Mouse (Mus musculus) stomach, embryonic 14.5 days (tissue): ENCODE measurements around the gene Cpeb4. TPM values are rescaled to one million over a fixed set of nuclear protein-coding genes. Genes with fewer than 3 reads are reported as not detected.

Experiments
- ATAC-seq: fragments of 200-750 bp; cut with Nextera tagmentation; 2 replicates; pipeline ENCODE4 v1.8.0; 2017; ENCODE audit warnings: low read depth, moderate TSS enrichment; ENCODE audit not compliant: insufficient number of reproducible peaks, insufficient read depth, low FRiP score
- H3K27ac ChIP-seq: fragments of 300-500 bp; sonication (generic); 2 replicates; pipeline ENCODE4 v1.5.1; 2014; ENCODE audit warnings: mild to moderate bottlenecking, low read length, moderate library complexity, mixed read lengths
- H3K27me3 ChIP-seq: fragments of 300-500 bp; sonication (generic); 2 replicates; pipeline ENCODE4 v1.6.1; 2014; ENCODE audit warnings: low read length, control low read depth, mixed read lengths; ENCODE audit not compliant: control insufficient read depth, insufficient read depth
- H3K36me3 ChIP-seq: fragments of 300-500 bp; sonication (generic); 2 replicates; pipeline ENCODE4 v1.6.1; 2014; ENCODE audit warnings: mild to moderate bottlenecking, control low read depth, low read length, moderate library complexity, mixed read lengths; ENCODE audit not compliant: control insufficient read depth, insufficient read depth
- H3K4me1 ChIP-seq: fragments of 300-500 bp; sonication (generic); 2 replicates; pipeline ENCODE4 v1.6.1; 2014; ENCODE audit warnings: low read length, control low read depth, mixed read lengths; ENCODE audit not compliant: control insufficient read depth, insufficient read depth
- H3K4me2 ChIP-seq: fragments of 300-500 bp; sonication (generic); replicated peaks from 2 replicates; pipeline ENCODE4 v1.6.1; 2014; ENCODE audit warnings: low read depth, low read length, control low read depth
- H3K4me3 ChIP-seq: fragments of 300-500 bp; sonication (generic); 2 replicates; pipeline ENCODE4 v1.5.1; 2014; ENCODE audit warnings: low read depth, low read length, control low read depth
- H3K9ac ChIP-seq: fragments of 300-500 bp; sonication (generic); replicated peaks from 2 replicates; pipeline ENCODE4 v1.6.1; 2014; ENCODE audit warnings: low read depth, mild to moderate bottlenecking, control low read depth, low read length, moderate library complexity, mixed read lengths
- H3K9me3 ChIP-seq: fragments of 300-500 bp; sonication (generic); 2 replicates; pipeline ENCODE4 v1.6.1; 2016; ENCODE audit warnings: low read depth, low read length, control low read depth; ENCODE audit not compliant: control insufficient read depth
- WGBS: fragments of 180-500 bp; shearing (Covaris S2); extraction: QIAGEN DNeasy Blood & Tissue Kit; methylation state at CpG from one replicate; pipeline ENCODE4 v1.1.7; 2014; 5-methylcytosine and 5-hydroxymethylcytosine counted together
- polyA plus RNA-seq: library from polyadenylated mRNA; unstranded; fragments of >200 nt; fragmentation: Nextera tagmentation; extraction: Ambion mirVana; gene quantifications from 2 replicates; pipeline ENCODE4 v1.2.1, GENCODE M21; 2014

Gene Cpeb4
- polyA plus RNA-seq, 1 experiment from 2014 or later = 4.9 TPM

GRCm38 (mm10) chr11:31831983-31832382, 40.0 kb upstream of the Cpeb4 start:
- H3K4me3 ChIP-seq = no peak overlapping the region
- no peaks in the 10 kb centered on the region for H3K27me3 ChIP-seq
- H3K4me2 ChIP-seq = no peak overlapping the region
- ATAC-seq = no peak
- no peaks in the 10 kb centered on the region for H3K9me3 ChIP-seq
- H3K9ac ChIP-seq = no peak overlapping the region
- H3K36me3 ChIP-seq = no peaks in the 10 kb centered on the region
- H3K4me1 ChIP-seq = no peaks in the 10 kb centered on the region
- 85% methylated on average over 5 of the region's 5 CpGs for WGBS
- H3K27ac ChIP-seq = no peak overlapping the region

GRCm38 (mm10) chr11:31832439-31832980, 39.5 kb upstream of the Cpeb4 start:
- no peak overlapping the region for H3K4me3 ChIP-seq
- no peaks in the 10 kb centered on the region for H3K27me3 ChIP-seq
- no peak overlapping the region for H3K9ac ChIP-seq
- no peak; the same call in 1 of the 2 replicates for ATAC-seq
- H3K27ac ChIP-seq = no peak overlapping the region
- H3K9me3 ChIP-seq = no peaks in the 10 kb centered on the region
- no peaks in the 10 kb centered on the region for H3K36me3 ChIP-seq
- 69% methylated on average over 7 of the region's 7 CpGs for WGBS
- no peaks in the 10 kb centered on the region for H3K4me1 ChIP-seq
- H3K4me2 ChIP-seq = no peak overlapping the region

DNA sequence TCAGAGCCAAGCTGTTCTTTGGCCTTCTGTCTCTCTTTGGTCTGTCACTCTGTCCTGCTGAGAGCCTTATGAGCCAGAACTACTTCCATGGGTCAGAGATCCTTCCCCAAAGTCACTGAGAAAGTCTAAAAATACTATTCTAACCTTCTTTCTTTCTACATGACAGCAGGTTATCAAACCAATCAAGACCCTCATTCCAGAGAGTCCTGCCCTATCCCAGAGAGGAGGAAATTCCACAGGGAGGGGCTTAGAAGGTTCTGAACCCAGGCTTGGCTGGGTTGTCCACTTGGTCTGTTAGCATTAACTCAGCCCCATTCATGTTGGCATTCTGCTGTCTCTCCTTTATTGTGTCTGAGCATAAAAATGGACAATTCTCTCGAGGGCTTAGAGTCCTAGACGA, 38.5 kb upstream of the Cpeb4 start:
- Histone ChIP-seq H3K27me3 (no peaks in the 10 kb centered on the region), H3K9me3 (no peaks in the 10 kb centered on the region), H3K36me3 (no peaks in the 10 kb centered on the region), H3K27ac (no peak overlapping the region), H3K4me1 (no peaks in the 10 kb centered on the region), H3K4me2 (no peak overlapping the region), H3K9ac (no peak overlapping the region), H3K4me3 (no peak overlapping the region)
- WGBS = 56% methylated on average over 2 of the region's 2 CpGs
- no peak for ATAC-seq

GRCm38 (mm10) chr11:31835352-31835751, 36.7 kb upstream of the Cpeb4 start:
- ATAC-seq = no peak; the same call in 1 of the 2 replicates
- Histone ChIP-seq H3K4me2 (no peak overlapping the region), H3K4me1 (no peaks in the 10 kb centered on the region), H3K9ac (no peak overlapping the region), H3K9me3 (no peaks in the 10 kb centered on the region), H3K27me3 (no peaks in the 10 kb centered on the region), H3K36me3 (no peaks in the 10 kb centered on the region), H3K27ac (no peak overlapping the region), H3K4me3 (no peak overlapping the region)
- 60% methylated on average over 3 of the region's 3 CpGs for WGBS

GRCm38 (mm10) chr11:31837243-31837642, 34.8 kb upstream of the Cpeb4 start:
- Histone ChIP-seq H3K9ac (no peak overlapping the region), H3K4me2 (no peak overlapping the region), H3K27ac (no peak overlapping the region), H3K27me3 (no peaks in the 10 kb centered on the region), H3K36me3 (no peaks in the 10 kb centered on the region), H3K4me1 (no peaks in the 10 kb centered on the region), H3K9me3 (no peaks in the 10 kb centered on the region), H3K4me3 (no peak overlapping the region)
- ATAC-seq = no peak
- WGBS = 90% methylated on average over 3 of the region's 3 CpGs

- no peaks in the 10 kb centered on the region for H3K27me3 ChIP-seq
- H3K4me3 ChIP-seq = no peak overlapping the region
- H3K36me3 ChIP-seq = no peaks in the 10 kb centered on the region
- 91% methylated on average over 4 of the region's 4 CpGs for WGBS
- no peak for ATAC-seq
- no peak overlapping the region for H3K27ac ChIP-seq
- no peak overlapping the region for H3K9ac ChIP-seq
- no peak overlapping the region for H3K4me2 ChIP-seq
- no peaks in the 10 kb centered on the region for H3K4me1 ChIP-seq
- no peaks in the 10 kb centered on the region for H3K9me3 ChIP-seq
Measured at GRCm38 (mm10) chr11:31837753-31838152, 34.3 kb upstream of the Cpeb4 start.

DNA sequence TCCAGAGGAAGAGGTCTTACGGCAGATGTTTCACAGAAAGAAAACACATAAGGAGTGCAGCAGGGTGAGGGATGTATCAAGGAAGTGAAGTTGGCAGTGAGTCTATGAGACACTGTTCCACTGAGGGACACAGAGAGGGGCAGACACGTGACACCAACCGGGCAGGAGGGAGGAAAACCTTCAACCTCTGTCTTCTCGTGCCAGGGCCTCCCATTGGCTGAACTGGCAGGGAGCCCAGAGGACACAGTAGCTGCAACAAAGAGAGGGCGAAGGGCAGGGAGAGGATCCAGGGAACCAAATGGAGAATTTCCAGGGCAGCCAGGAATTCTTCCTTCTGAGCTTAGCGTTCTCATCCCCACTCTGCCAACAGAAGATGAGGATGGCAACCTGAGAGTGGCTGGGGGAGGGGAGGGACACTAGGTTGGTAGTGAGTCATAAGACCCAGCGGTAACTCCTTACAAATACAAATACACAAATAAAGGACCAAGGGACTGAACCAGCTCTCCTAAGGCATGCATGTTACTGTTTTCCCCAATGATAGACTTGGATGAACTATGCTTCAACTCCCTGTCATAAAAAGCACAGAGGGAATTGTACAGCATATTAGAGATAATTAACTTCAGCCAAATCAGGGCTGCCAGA, 33.4 kb upstream of the Cpeb4 start:
- ATAC-seq = peak; percentile 47; the same call in 1 of the 2 replicates
- Histone ChIP-seq H3K27ac (no peak overlapping the region), H3K9ac (no peak overlapping the region), H3K36me3 (no peaks in the 10 kb centered on the region), H3K4me2 (no peak overlapping the region), H3K9me3 (no peaks in the 10 kb centered on the region), H3K4me1 (no peaks in the 10 kb centered on the region), H3K4me3 (no peak overlapping the region), H3K27me3 (no peaks in the 10 kb centered on the region)
- 56% methylated on average over 7 of the region's 7 CpGs for WGBS

DNA sequence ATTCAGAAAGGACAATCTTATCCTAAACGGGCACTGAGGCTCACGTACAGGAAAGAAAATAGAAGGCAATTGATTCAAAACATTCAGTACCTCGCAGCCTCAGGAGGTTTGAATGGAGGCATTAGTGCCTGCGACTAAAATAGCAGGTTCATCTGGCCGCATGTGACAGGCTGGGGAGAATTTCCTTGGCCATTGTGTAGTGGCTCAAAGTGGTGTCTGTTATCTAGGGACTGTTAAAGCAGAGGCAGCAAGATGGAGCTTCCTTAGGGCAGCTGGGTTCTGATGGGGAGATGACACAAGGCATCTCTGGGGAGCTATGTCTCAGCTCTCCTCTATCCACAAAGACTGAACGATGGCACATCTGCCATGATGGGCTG, 32.9 kb upstream of the Cpeb4 start:
- no peaks in the 10 kb centered on the region for H3K36me3 ChIP-seq
- no peak overlapping the region for H3K9ac ChIP-seq
- H3K4me2 ChIP-seq = no peak overlapping the region
- H3K4me1 ChIP-seq = no peaks in the 10 kb centered on the region
- H3K27me3 ChIP-seq = no peaks in the 10 kb centered on the region
- H3K9me3 ChIP-seq = no peaks in the 10 kb centered on the region
- H3K4me3 ChIP-seq = no peak overlapping the region
- no peak for ATAC-seq
- H3K27ac ChIP-seq = no peak overlapping the region
- 70% methylated on average over 6 of the region's 6 CpGs for WGBS
